In the genomic region with DNA sequence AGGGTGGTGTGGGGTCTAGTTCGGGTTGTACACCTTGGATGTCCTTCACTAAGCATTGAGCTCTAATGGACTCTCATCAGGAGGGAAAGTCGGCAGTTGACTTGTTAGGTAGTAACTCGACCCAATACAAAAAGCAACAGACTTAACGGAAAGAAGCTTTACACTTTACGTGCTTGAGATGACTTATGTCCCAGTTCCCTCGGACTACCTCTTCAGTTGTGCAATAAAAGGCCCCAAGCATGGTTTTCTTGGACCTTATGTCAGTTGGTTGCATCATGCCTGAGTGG, we compare ENCODE assay signal across 9 mouse cellular contexts. TPM values are rescaled to one million over a fixed set of nuclear protein-coding genes. Genes with fewer than 3 reads are reported as not detected.
DNase-seq lines count a peak whose midpoint lies in the region; ATAC-seq and TF ChIP-seq lines count a peak whose summit lies in the region.
"Had no signal": no experiment of that assay in that cellular context is flagged by ENCODE, and none has a peak within 500 bp of the region (broad histone marks: within the 10 kb centered on the region; RNA-seq: fewer than 3 reads in every experiment).

No protein-coding gene starts in this region.

- ATAC-seq in limb, embryonic 12.5 days (ENCODE audit: insufficient number of reproducible peaks, insufficient read depth, low FRiP score, low TSS enrichment, low read depth) = no peak
- peak; percentile 43 for ATAC-seq in neutrophil, adult 5-6 weeks (ENCODE audit: extremely low read depth, insufficient number of reproducible peaks, low FRiP score, poor library complexity, severe bottlenecking)

- peak overlapping the region; percentile 97 for H3K4me3 ChIP-seq in liver, adult 2 months (ENCODE audit: insufficient read depth, low read depth, low read length)
- peak overlapping the region; percentile 98 for H3K4me3 ChIP-seq in erythroblast, embryonic 14.5 days (replicated peaks)
- peak overlapping the region; percentile 90 for H3K4me3 ChIP-seq in limb, embryonic 12.5 days (replicated peaks)

- H3K36me3 ChIP-seq in liver, adult 2 months (ENCODE audit: control insufficient read depth, insufficient read depth, low read length) = peaks cover 8% of the 10 kb centered on the region
- peaks cover 17% of the 10 kb centered on the region for H3K36me3 ChIP-seq in erythroblast, embryonic 14.5 days (ENCODE audit: control insufficient read depth)
- peaks cover 16% of the 10 kb centered on the region for H3K36me3 ChIP-seq in limb, embryonic 12.5 days

- peak overlapping the region; percentile 65 for H3K4me2 ChIP-seq in limb, embryonic 12.5 days

- H3K27me3 ChIP-seq in liver, adult 2 months (ENCODE audit: control insufficient read depth, insufficient read depth, low read length) = no peaks in the 10 kb centered on the region
- no peaks in the 10 kb centered on the region for H3K27me3 ChIP-seq in erythroblast, embryonic 14.5 days (ENCODE audit: control insufficient read depth)
- no peaks in the 10 kb centered on the region for H3K27me3 ChIP-seq in limb, embryonic 12.5 days

- H3K79me2 ChIP-seq in liver, adult 2 months (ENCODE audit: control insufficient read depth, insufficient read depth, low read length) = peaks cover 11% of the 10 kb centered on the region; the same call in 1 of the 2 replicates

- no peak for TF ChIP-seq POLR2A in liver, adult 2 months (IDR thresholded peaks at IDR 0.05; ENCODE audit: extremely low read depth, insufficient read depth, low read length)

- DNase-seq in liver, adult 2 months (ENCODE audit: extremely low read depth, low read depth, low spot score) = peak; percentile 79
- no peak for DNase-seq in liver
- DNase-seq in embryo, embryonic 10.5 days (ENCODE audit: low spot score) = no peak
- no peak for DNase-seq in right cerebral cortex, postnatal 10 days (ENCODE audit: low spot score in 2 of 2)
- DNase-seq in spleen, postnatal 36 days (ENCODE audit: low spot score in 2 of 2) = no peak

- TF ChIP-seq CTCF in liver, adult 2 months (IDR thresholded peaks at IDR 0.05; ENCODE audit: low read depth, low read length) = no peak

- H3K4me1 ChIP-seq in liver, adult 2 months (ENCODE audit: control insufficient read depth, insufficient read depth, low read length) = peaks cover 9% of the 10 kb centered on the region
- peaks cover 36% of the 10 kb centered on the region for H3K4me1 ChIP-seq in erythroblast, embryonic 14.5 days (ENCODE audit: control insufficient read depth)
- H3K4me1 ChIP-seq in limb, embryonic 12.5 days (replicated peaks) = peaks cover 31% of the 10 kb centered on the region

- no peaks in the 10 kb centered on the region for H3K9me3 ChIP-seq in erythroblast, embryonic 14.5 days (ENCODE audit: control insufficient read depth, low read length)
- no peaks in the 10 kb centered on the region for H3K9me3 ChIP-seq in limb, embryonic 12.5 days

- whole genome bisulfite sequencing in liver, adult 2 months = under 1% methylated on average over 6 of the region's 6 CpGs
- 1% methylated on average over 6 of the region's 6 CpGs for WGBS in limb, embryonic 12.5 days

- peak overlapping the region; percentile 22 for H3K9ac ChIP-seq in liver, adult 2 months (ENCODE audit: low read depth, low read length)
- peak overlapping the region; percentile 98 for H3K9ac ChIP-seq in limb, embryonic 12.5 days (replicated peaks)

- H3K27ac ChIP-seq in liver, adult 2 months (replicated peaks; ENCODE audit: insufficient read depth, low read depth, low read length) = peak overlapping the region; percentile 77
- H3K27ac ChIP-seq in limb, embryonic 12.5 days = peak overlapping the region; percentile 99

RNA-seq across cellular contexts. Expression of a gene that starts 0.4 kb away (rescaled TPM):
- total RNA-seq in liver, adult 2 months (2014; rRNA removed) = 27.3 and 29.9 TPM in 2 replicates
- polyA plus RNA-seq in liver, adult 2 months (2012; rRNA removed) = 7.0 and 8.1 TPM in 2 replicates
- polyA plus RNA-seq in erythroblast, embryonic 14.5 days (2012) = 0.32 and 0.61 TPM in 2 replicates
- 247 and 250 TPM in 2 replicates for polyA plus RNA-seq in limb, embryonic 12.5 days (2016; fragmentation: Nextera tagmentation; extraction: Ambion mirVana)
- 33.4 and 40.9 TPM in 2 replicates for total RNA-seq in neutrophil, adult 5-6 weeks (2017)

RNA-seq across cellular contexts. Expression of a gene that starts 0.6 kb away (rescaled TPM):
- 38.1 and 41.4 TPM in 2 replicates for total RNA-seq in liver, adult 2 months (2014; rRNA removed)
- polyA plus RNA-seq in liver, adult 2 months (2012; rRNA removed) = 15.3 and 19.4 TPM in 2 replicates
- polyA plus RNA-seq in erythroblast, embryonic 14.5 days (2012) = 0.05 and 0.11 TPM in 2 replicates
- 111 and 115 TPM in 2 replicates for polyA plus RNA-seq in limb, embryonic 12.5 days (2016; fragmentation: Nextera tagmentation; extraction: Ambion mirVana)
- total RNA-seq in neutrophil, adult 5-6 weeks (2017) = 37.0 and 40.7 TPM in 2 replicates

RNA-seq across cellular contexts. Expression of a gene that starts 13.8 kb away (rescaled TPM):
- total RNA-seq in liver, adult 2 months (2014; rRNA removed) = 8.1 and 11.1 TPM in 2 replicates
- 26.6 and 32.0 TPM in 2 replicates for polyA plus RNA-seq in liver, adult 2 months (2012; rRNA removed)
- 3.2 and 3.6 TPM in 2 replicates for polyA plus RNA-seq in erythroblast, embryonic 14.5 days (2012)
- 53.4 and 54.7 TPM in 2 replicates for polyA plus RNA-seq in limb, embryonic 12.5 days (2016; fragmentation: Nextera tagmentation; extraction: Ambion mirVana)
- total RNA-seq in neutrophil, adult 5-6 weeks (2017) = 12.7 and 16.0 TPM in 2 replicates

RNA-seq across cellular contexts. Expression of a gene that starts 14.6 kb away (rescaled TPM):
- 0.07 and 0.09 TPM in 2 replicates for total RNA-seq in liver, adult 2 months (2014; rRNA removed)
- 0.09 and 0.37 TPM in 2 replicates for polyA plus RNA-seq in liver, adult 2 months (2012; rRNA removed)
- not detected in 2 replicates for polyA plus RNA-seq in erythroblast, embryonic 14.5 days (2012)
- 2.0 and 2.2 TPM in 2 replicates for polyA plus RNA-seq in limb, embryonic 12.5 days (2016; fragmentation: Nextera tagmentation; extraction: Ambion mirVana)
- total RNA-seq in neutrophil, adult 5-6 weeks (2017) = 0.37 and 0.70 TPM in 2 replicates
- total RNA-seq: adrenal gland, adult 18-20 months had no signal

RNA-seq across cellular contexts. Expression of a gene that starts 45.1 kb away (rescaled TPM):
- 0.09 and 0.27 TPM in 2 replicates for total RNA-seq in liver, adult 2 months (2014; rRNA removed)
- polyA plus RNA-seq in liver, adult 2 months (2012; rRNA removed) = 0.96 and 1.4 TPM in 2 replicates
- 0.19 TPM in 1 of 2 replicates, not detected in the other for polyA plus RNA-seq in erythroblast, embryonic 14.5 days (2012)
- 15.6 and 17.5 TPM in 2 replicates for polyA plus RNA-seq in limb, embryonic 12.5 days (2016; fragmentation: Nextera tagmentation; extraction: Ambion mirVana)
- total RNA-seq in neutrophil, adult 5-6 weeks (2017) = 0.81 TPM in 1 of 2 replicates, not detected in the other

Comparison
In these comparisons a context has a peak if more than half of its experiments do, and no peak if none do; other contexts are left out.
1. RNA of a gene that starts 0.4 kb away (polyA plus RNA-seq): 247 to 250 TPM in limb, embryonic 12.5 days; 7.0 to 8.1 TPM in liver, adult 2 months and 0.32 to 0.61 TPM in erythroblast, embryonic 14.5 days; every median in the first group is over 10 times any median in the second.
2. RNA of a gene that starts 0.6 kb away (polyA plus RNA-seq): 111 to 115 TPM in limb, embryonic 12.5 days and 15.3 to 19.4 TPM in liver, adult 2 months; 0.05 to 0.11 TPM in erythroblast, embryonic 14.5 days; every median in the first group is over 10 times any median in the second.
3. Peak in every context shown above with its lines, with median percentiles within 50 percentile points of each other: H3K4me3 ChIP-seq.